Mouse (Mus musculus): ENCODE measurements around the gene Ptov1. TPM values are rescaled to one million over a fixed set of nuclear protein-coding genes. Genes with fewer than 3 reads are reported as not detected.

The Ptov1 gene
- polyA plus RNA-seq, 1 experiment from 2014 or later, result 442 TPM

MicroRNA genes within 50 kb of the gene (microRNA counts, 519-probe panel; counts per million panel counts)
- microRNA mmu-miR-707, result not detected

Small RNA genes within 50 kb of the gene (microRNA-seq; reads per million reads assigned to microRNA genes)
- gene Mir707 (ENCODE audit: borderline number of aligned reads), result not detected

Other genes starting within 250 kb of the Ptov1 start
- gene Myh14, start 198.9 kb downstream of the Ptov1 start, polyA plus RNA-seq (2015; fragmentation: Nextera tagmentation; extraction: Ambion mirVana), result 20.0 and 23.0 TPM in 2 replicates
- gene Izumo2, start 161.0 kb downstream of the Ptov1 start, polyA plus RNA-seq (2015; fragmentation: Nextera tagmentation; extraction: Ambion mirVana), result not detected in 2 replicates
- gene Vrk3, start 121.4 kb downstream of the Ptov1 start, polyA plus RNA-seq (2015; fragmentation: Nextera tagmentation; extraction: Ambion mirVana), result 32.9 and 35.2 TPM in 2 replicates
- 1.4 and 1.8 TPM in 2 replicates for gene Zfp473, start 118.7 kb downstream of the Ptov1 start, polyA plus RNA-seq (2015; fragmentation: Nextera tagmentation; extraction: Ambion mirVana)
- 83.9 and 84.0 TPM in 2 replicates for gene Nup62, start 53.7 kb downstream of the Ptov1 start, polyA plus RNA-seq (2015; fragmentation: Nextera tagmentation; extraction: Ambion mirVana)
- 0.88 and 1.6 TPM in 2 replicates for gene Il4i1, start 53.4 kb downstream of the Ptov1 start, polyA plus RNA-seq (2015; fragmentation: Nextera tagmentation; extraction: Ambion mirVana)
- 12.4 and 14.7 TPM in 2 replicates for gene Atf5, start 53.1 kb downstream of the Ptov1 start, polyA plus RNA-seq (2015; fragmentation: Nextera tagmentation; extraction: Ambion mirVana)
- 124 and 127 TPM in 2 replicates for gene Akt1s1, start 20.8 kb downstream of the Ptov1 start, polyA plus RNA-seq (2015; fragmentation: Nextera tagmentation; extraction: Ambion mirVana)
- gene Tbc1d17, start 20.7 kb downstream of the Ptov1 start, polyA plus RNA-seq (2015; fragmentation: Nextera tagmentation; extraction: Ambion mirVana), result 86.6 and 89.3 TPM in 2 replicates
- gene Pnkp, start 12.6 kb downstream of the Ptov1 start, polyA plus RNA-seq (2015; fragmentation: Nextera tagmentation; extraction: Ambion mirVana), result 30.4 and 37.3 TPM in 2 replicates
- 110 and 122 TPM in 2 replicates for gene Med25, start 22.9 kb upstream of the Ptov1 start, polyA plus RNA-seq (2015; fragmentation: Nextera tagmentation; extraction: Ambion mirVana)
- 29.4 and 30.1 TPM in 2 replicates for gene Fuz, start 26.3 kb upstream of the Ptov1 start, polyA plus RNA-seq (2015; fragmentation: Nextera tagmentation; extraction: Ambion mirVana)
- gene Ap2a1, start 59.7 kb upstream of the Ptov1 start, polyA plus RNA-seq (2015; fragmentation: Nextera tagmentation; extraction: Ambion mirVana), result 73.0 and 76.2 TPM in 2 replicates
- gene Tsks, start 73.4 kb upstream of the Ptov1 start, polyA plus RNA-seq (2015; fragmentation: Nextera tagmentation; extraction: Ambion mirVana), result 0.23 TPM in 1 of 2 replicates, not detected in the other
- gene Cpt1c, start 105.1 kb upstream of the Ptov1 start, polyA plus RNA-seq (2015; fragmentation: Nextera tagmentation; extraction: Ambion mirVana), result 30.0 and 35.8 TPM in 2 replicates
- gene Prmt1, start 116.8 kb upstream of the Ptov1 start, polyA plus RNA-seq (2015; fragmentation: Nextera tagmentation; extraction: Ambion mirVana), result 455 and 479 TPM in 2 replicates
- 109 and 110 TPM in 2 replicates for gene Irf3, start 127.9 kb upstream of the Ptov1 start, polyA plus RNA-seq (2015; fragmentation: Nextera tagmentation; extraction: Ambion mirVana)
- 59.1 and 67.7 TPM in 2 replicates for gene Bcl2l12, start 128.9 kb upstream of the Ptov1 start, polyA plus RNA-seq (2015; fragmentation: Nextera tagmentation; extraction: Ambion mirVana)
- 40.7 and 41.9 TPM in 2 replicates for gene Scaf1, start 146.6 kb upstream of the Ptov1 start, polyA plus RNA-seq (2015; fragmentation: Nextera tagmentation; extraction: Ambion mirVana)
- 41.3 and 47.6 TPM in 2 replicates for gene Rras, start 148.2 kb upstream of the Ptov1 start, polyA plus RNA-seq (2015; fragmentation: Nextera tagmentation; extraction: Ambion mirVana)
- gene Prr12, start 183.1 kb upstream of the Ptov1 start, polyA plus RNA-seq (2015; fragmentation: Nextera tagmentation; extraction: Ambion mirVana), result 11.9 and 12.1 TPM in 2 replicates
- gene Nosip, start 192.6 kb upstream of the Ptov1 start, polyA plus RNA-seq (2015; fragmentation: Nextera tagmentation; extraction: Ambion mirVana), result 68.5 and 73.6 TPM in 2 replicates
- 26.0 and 26.9 TPM in 2 replicates for gene Prrg2, start 192.9 kb upstream of the Ptov1 start, polyA plus RNA-seq (2015; fragmentation: Nextera tagmentation; extraction: Ambion mirVana)
- 520 and 531 TPM in 2 replicates for gene Rcn3, start 222.4 kb upstream of the Ptov1 start, polyA plus RNA-seq (2015; fragmentation: Nextera tagmentation; extraction: Ambion mirVana)
- gene Fcgrt, start 234.1 kb upstream of the Ptov1 start, polyA plus RNA-seq (2015; fragmentation: Nextera tagmentation; extraction: Ambion mirVana), result 126 and 135 TPM in 2 replicates